Mouse (Mus musculus): ENCODE results near the gene Olfr466. TPM values are rescaled to one million over a fixed set of nuclear protein-coding genes. Genes with fewer than 3 reads are reported as not detected.

The Olfr466 gene
- not detected in 2 replicates for polyA plus RNA-seq (2015; fragmentation: Nextera tagmentation; extraction: Ambion mirVana)

DNA sequence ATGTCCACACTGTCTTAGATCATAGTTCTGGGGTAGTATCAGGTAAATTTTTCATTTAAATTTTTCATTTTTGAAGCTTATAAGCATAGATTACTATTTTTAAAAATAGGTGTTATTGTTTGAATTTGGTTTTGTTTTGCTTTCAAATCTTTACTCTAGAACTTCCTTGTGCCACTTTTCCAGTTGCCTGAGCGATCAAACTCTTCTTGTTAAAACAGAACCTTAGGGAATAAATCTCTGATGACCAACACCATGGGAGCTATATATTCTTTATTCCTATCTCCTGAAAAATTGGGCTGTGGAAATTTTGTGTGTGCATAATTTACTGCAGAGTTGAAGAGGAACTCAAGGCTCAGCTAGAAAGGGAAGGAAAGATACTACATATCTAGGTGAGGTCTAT, at the start of gene Olfr466:
Olfr466 (plus strand) TSS at position 301 of the 400 bp plus-strand sequence.
- ATAC-seq (replicated peaks; ENCODE audit: low FRiP score) = no peak
- no peak within 1 kb of the TSS for H3K4me2 ChIP-seq
- no peak within 1 kb of the TSS for H3K27ac ChIP-seq

DNA sequence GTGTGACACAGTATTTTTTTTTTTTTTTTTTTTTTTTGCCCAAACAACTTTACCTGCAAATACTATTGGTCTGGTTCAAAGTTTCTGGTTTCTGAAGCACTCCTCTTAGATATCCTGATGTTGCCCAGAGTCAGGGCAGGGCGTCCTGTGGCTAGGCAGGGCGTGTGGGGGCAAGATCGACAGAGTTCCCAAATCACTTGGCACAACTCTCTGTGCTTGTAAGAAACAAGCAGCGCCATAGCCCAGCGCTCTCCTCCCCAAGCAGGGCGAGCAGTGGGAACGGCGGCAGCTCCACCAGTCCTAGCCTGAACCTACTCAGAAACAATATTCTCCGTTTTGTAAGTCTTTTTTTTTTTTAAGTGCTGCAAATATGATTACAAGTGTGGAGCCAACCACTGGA, 49.4 kb upstream of the Olfr466 start:
- H3K4me3 ChIP-seq (replicated peaks) = no peak overlapping the region
- H3K9ac ChIP-seq = no peak overlapping the region
- no peak overlapping the region for H3K4me2 ChIP-seq
- no peaks in the 10 kb centered on the region for H3K4me1 ChIP-seq
- H3K36me3 ChIP-seq = peaks cover 25% of the 10 kb centered on the region
- H3K9me3 ChIP-seq (replicated peaks) = peaks cover 14% of the 10 kb centered on the region
- no peak for ATAC-seq (replicated peaks; ENCODE audit: low FRiP score)
- no peak overlapping the region for H3K27ac ChIP-seq
- WGBS = 99% methylated on average over 9 of the region's 9 CpGs
- H3K27me3 ChIP-seq = no peaks in the 10 kb centered on the region

More for the DNA sequence above, at the start of gene Olfr466:
- Histone ChIP-seq H3K4me1 (no peaks in the 10 kb centered on the region), H3K9me3 (replicated peaks) (no peaks in the 10 kb centered on the region), H3K9ac (no peak within 1 kb of the TSS), H3K4me3 (replicated peaks) (no peak within 1 kb of the TSS), H3K27me3 (no peaks in the 10 kb centered on the region), H3K36me3 (no peaks in the 10 kb centered on the region)
- 77% methylated on average over 1 of the region's 1 CpGs for WGBS

DNA sequence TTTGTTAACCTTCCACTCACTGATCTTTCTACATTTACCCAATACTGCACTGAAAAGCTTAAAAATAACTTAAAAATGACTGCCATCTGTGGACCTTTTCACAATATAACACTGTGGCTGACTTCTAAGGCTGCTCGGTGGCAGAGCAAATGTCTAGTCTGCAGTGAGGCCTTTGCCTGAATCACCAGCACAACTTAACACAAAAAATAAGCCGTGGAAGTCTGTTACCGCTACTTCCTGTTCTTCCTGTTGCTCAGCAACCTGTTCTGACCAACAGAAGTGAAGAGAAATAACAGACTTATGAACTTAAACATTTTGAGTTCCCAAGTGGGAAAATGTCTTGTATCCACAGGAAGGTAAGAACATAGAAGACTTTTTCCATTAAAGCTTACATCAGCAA, 48.8 kb upstream of the Olfr466 start:
- WGBS = 92% methylated on average over 3 of the region's 3 CpGs

DNA sequence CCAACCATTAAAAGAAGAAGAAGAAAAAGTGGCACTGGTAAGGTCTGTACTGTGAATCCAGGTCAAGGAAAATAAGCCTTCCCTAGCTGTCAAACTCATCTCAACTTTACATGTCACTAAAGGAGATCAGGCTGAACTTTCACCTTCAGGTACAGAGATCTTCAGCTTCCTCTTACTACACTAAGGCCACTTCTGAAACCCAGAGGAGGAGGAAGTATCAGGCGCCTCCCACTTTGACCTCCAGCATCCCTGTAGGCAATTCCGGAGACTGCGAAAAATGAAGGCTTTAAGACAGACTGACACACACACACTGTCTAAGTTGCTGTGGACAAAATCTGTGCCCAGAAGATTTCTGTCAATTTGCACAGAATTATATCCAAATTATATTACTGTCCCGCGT, 38.1 kb upstream of the Olfr466 start:
- WGBS = under 1% methylated on average over 5 of the region's 5 CpGs
- 0 out of 2 replicates have a peak, but pooled peaks cover 5% of the 10 kb centered on the region for H3K36me3 ChIP-seq
- H3K4me3 ChIP-seq (replicated peaks) = peak overlapping the region; percentile 85
- H3K9me3 ChIP-seq (replicated peaks) = 0 out of 2 replicates have a peak, but pooled peaks cover 2% of the 10 kb centered on the region
- peak overlapping the region; percentile 62 for H3K4me2 ChIP-seq
- H3K27me3 ChIP-seq = no peaks in the 10 kb centered on the region
- peak overlapping the region; percentile 88 for H3K9ac ChIP-seq
- ATAC-seq (replicated peaks; ENCODE audit: low FRiP score) = 0 out of 2 replicates have a peak, but pooled peaks have one; percentile 33
- H3K4me1 ChIP-seq = peaks cover 6% of the 10 kb centered on the region; the same call in 1 of the 2 replicates
- H3K27ac ChIP-seq = peak overlapping the region; percentile 94

More for the DNA sequence above, 48.8 kb upstream of the Olfr466 start:
- H3K4me1 ChIP-seq = no peaks in the 10 kb centered on the region
- H3K36me3 ChIP-seq = peaks cover 25% of the 10 kb centered on the region
- no peaks in the 10 kb centered on the region for H3K27me3 ChIP-seq
- no peak overlapping the region for H3K4me2 ChIP-seq
- H3K27ac ChIP-seq = no peak overlapping the region
- H3K9ac ChIP-seq = no peak overlapping the region
- ATAC-seq (replicated peaks; ENCODE audit: low FRiP score) = no peak
- H3K9me3 ChIP-seq (replicated peaks) = peaks cover 18% of the 10 kb centered on the region
- H3K4me3 ChIP-seq (replicated peaks) = no peak overlapping the region

DNA sequence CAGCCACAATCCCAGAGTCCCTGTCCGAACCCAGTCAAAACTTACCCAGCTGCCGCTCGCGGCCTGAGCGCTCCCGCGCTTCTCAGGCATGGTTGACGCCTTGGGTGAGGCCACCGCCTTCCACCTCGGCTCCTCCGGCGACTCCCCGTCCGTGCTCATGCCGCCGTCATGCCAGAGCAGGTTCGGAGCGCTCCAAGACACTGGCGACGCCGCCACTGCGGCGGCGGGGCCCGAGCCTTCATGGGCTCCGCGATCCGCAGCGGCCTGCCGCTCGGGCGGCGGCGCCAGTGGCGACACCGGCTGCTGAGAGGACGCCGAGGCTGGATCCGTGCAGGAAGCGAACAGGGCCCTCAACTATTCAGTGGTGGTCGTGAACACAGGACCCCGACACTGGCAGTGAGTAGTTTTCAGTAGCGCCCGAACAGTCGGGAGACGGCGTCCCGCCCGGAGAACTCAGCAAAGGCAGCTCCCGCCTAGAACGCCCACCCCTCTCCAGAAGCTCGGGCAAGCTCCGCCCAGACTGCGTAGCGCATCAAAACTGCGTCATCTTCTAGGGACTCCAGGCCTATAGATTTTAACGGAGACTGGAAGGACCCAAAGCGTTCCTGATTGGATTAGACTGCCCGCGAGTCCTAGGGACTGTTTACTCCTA, 37.5 kb upstream of the Olfr466 start, which contains the start of gene Mfsd14b:
Mfsd14b (minus strand) TSS at position 517 of the 652 bp plus-strand sequence.
- peaks cover 6% of the 10 kb centered on the region; the same call in 1 of the 2 replicates for H3K4me1 ChIP-seq
- WGBS = under 1% methylated on average over 60 of the region's 60 CpGs
- no peaks in the 10 kb centered on the region for H3K27me3 ChIP-seq
- 0 out of 2 replicates have a peak, but pooled peaks cover 2% of the 10 kb centered on the region for H3K9me3 ChIP-seq (replicated peaks)
- ATAC-seq (replicated peaks; ENCODE audit: low FRiP score) = peak; percentile 99
- 0 out of 2 replicates have a peak, but pooled peaks cover 3% of the 10 kb centered on the region for H3K36me3 ChIP-seq
- H3K9ac ChIP-seq = peak within 1 kb of the TSS; percentile 88
- H3K4me3 ChIP-seq (replicated peaks) = peak within 1 kb of the TSS; percentile 85
- peak within 1 kb of the TSS; percentile 94 for H3K27ac ChIP-seq
- peak within 1 kb of the TSS; percentile 62 for H3K4me2 ChIP-seq

DNA sequence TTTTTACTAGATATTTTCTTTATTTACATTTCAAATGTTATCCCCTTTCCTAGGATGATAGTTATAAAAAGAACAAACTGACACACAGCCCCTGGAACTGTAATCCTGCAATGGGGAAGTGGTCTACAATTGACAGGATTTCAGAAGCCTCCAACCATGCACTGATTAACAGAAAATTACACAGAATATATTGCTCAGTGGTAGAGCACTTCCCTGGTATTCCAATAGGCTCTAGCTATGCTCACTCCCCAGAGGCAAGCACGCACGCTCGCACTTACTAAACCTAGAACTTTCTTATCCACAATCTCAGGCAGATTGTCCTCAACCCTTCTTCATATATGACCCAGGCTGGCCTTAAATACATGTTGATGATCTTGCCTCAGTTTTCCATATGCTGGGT, 36.8 kb upstream of the Olfr466 start:
- peak; percentile 38; the same call in 1 of the 2 replicates for ATAC-seq (replicated peaks; ENCODE audit: low FRiP score)
- WGBS = 59% methylated on average over 3 of the region's 3 CpGs
- Histone ChIP-seq H3K36me3 (no peaks in the 10 kb centered on the region), H3K4me2 (peak overlapping the region; percentile 62), H3K4me1 (peaks cover 6% of the 10 kb centered on the region; the same call in 1 of the 2 replicates), H3K27ac (peak overlapping the region; percentile 94), H3K9ac (0 out of 2 replicates have a peak overlapping the region, but pooled peaks have one; percentile 88), H3K9me3 (replicated peaks) (0 out of 2 replicates have a peak, but pooled peaks cover under 1% of the 10 kb centered on the region), H3K27me3 (no peaks in the 10 kb centered on the region), H3K4me3 (replicated peaks) (peak overlapping the region; percentile 85)

DNA sequence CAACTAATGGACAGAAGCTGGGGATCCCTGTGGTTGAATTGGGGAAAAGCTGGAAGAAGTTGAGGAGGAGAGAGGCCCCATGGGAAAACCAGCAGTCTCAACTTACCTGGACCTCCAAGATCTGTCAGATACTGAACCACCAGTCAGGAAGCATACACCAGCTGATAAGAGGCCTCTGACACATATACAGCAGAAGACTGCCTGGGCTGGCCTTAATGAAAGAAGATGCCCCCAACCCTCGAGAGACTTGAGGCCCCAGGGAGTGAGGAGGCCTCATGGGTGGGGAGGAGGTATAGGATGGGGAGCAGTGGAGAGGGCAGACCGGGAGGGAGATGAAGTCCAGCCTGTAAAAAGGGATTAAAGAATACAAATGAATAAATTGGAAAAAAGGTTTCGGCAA, 29.1 kb upstream of the Olfr466 start:
- no peaks in the 10 kb centered on the region for H3K36me3 ChIP-seq
- H3K27me3 ChIP-seq = no peaks in the 10 kb centered on the region
- H3K4me1 ChIP-seq = no peaks in the 10 kb centered on the region
- H3K27ac ChIP-seq = no peak overlapping the region
- WGBS = 59% methylated on average over 3 of the region's 3 CpGs
- H3K9ac ChIP-seq = no peak overlapping the region
- no peaks in the 10 kb centered on the region for H3K9me3 ChIP-seq (replicated peaks)
- H3K4me2 ChIP-seq = no peak overlapping the region
- H3K4me3 ChIP-seq (replicated peaks) = no peak overlapping the region
- ATAC-seq (replicated peaks; ENCODE audit: low FRiP score) = no peak

DNA sequence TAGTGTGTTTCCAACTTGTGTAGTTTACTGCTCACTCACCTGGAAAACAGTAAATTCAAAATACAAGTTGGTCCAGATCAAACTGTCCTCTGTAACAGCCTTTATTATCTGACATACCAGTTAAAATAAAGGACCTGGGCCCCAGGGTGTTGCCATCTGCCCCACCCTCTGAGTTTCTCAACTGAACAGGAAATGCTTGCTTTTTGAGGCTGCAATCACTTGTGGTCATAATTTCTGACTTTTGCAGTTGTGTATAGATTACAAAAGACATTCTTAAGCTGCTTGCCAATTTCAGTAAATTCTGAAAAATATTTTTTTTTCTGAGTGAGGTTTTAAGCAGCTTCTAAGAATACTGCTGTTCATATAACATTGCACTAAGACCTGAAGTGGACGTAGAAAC, 27.9 kb upstream of the Olfr466 start:
- Histone ChIP-seq H3K9ac (no peak overlapping the region), H3K36me3 (no peaks in the 10 kb centered on the region), H3K9me3 (replicated peaks) (no peaks in the 10 kb centered on the region), H3K27me3 (no peaks in the 10 kb centered on the region), H3K4me3 (replicated peaks) (no peak overlapping the region), H3K4me2 (no peak overlapping the region), H3K4me1 (no peaks in the 10 kb centered on the region), H3K27ac (no peak overlapping the region)
- no peak for ATAC-seq (replicated peaks; ENCODE audit: low FRiP score)
- 78% methylated on average over 1 of the region's 1 CpGs for WGBS

DNA sequence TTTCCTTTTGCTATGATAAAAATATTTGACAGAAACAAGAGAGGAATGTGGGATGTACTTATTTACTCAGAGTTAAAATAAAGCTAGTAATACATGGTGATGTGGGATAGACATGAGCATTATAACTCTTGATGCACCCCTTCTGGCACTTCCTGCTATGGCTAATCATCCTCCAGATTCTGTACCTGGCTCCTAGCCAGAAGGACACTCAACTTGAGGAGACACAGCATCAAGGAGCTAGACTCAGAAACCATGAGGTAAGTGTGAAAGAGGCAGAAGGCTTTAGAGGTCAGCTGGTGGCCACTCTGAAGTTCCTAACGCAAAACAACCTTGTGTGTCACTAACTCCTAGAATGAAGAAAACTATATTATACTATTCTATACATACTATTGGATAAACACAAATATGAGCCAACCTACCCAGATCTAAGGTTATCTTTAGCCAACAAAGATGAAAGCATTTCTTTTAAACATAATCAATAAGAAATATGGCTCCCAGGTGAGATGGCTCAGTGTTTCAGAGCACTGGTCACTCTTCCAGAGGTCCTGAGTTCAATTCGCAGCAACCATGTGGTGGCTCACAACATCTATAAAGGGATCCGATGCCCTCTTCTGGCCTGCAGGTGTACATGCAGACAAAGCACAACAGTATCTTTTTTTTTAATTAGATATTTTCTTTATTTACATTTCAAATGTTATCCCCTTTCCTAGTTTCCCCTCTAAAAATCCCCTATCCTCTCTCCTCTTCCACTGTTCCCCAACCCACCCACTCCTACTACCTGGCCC, 22.8 kb upstream of the Olfr466 start:
- Histone ChIP-seq H3K4me2 (no peak overlapping the region), H3K9me3 (replicated peaks) (no peaks in the 10 kb centered on the region), H3K4me3 (replicated peaks) (no peak overlapping the region), H3K27me3 (no peaks in the 10 kb centered on the region), H3K9ac (no peak overlapping the region), H3K27ac (no peak overlapping the region), H3K4me1 (no peaks in the 10 kb centered on the region), H3K36me3 (no peaks in the 10 kb centered on the region)
- ATAC-seq (replicated peaks; ENCODE audit: low FRiP score) = no peak
- WGBS = 59% methylated on average over 3 of the region's 3 CpGs

DNA sequence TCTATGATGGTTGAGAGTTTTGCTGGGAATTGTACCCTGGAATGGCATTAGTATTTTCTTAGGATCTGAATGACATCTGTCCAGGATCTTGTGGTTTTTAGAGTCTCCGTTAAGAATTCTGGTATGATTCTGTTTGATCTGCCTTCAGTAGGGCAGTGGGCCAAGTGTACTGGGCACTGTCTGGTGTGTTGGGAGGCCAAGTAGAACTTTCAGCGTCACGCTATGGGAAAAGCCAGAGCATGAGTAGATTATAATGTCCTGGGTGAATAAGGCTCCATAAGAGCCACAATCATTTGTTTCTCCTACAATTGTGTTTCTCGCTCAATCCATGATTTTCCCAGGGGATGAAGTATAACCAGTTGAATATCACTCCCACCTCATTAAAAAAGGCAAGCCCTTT, 12.3 kb upstream of the Olfr466 start, which contains the start of gene Olfr465-ps1:
Olfr465-ps1 (plus strand) TSS at position 301 of the 400 bp plus-strand sequence.
- ATAC-seq (replicated peaks; ENCODE audit: low FRiP score) = no peak
- Histone ChIP-seq H3K4me1 (no peaks in the 10 kb centered on the region), H3K4me3 (replicated peaks) (no peak within 1 kb of the TSS), H3K9me3 (replicated peaks) (no peaks in the 10 kb centered on the region), H3K27me3 (no peaks in the 10 kb centered on the region), H3K27ac (no peak within 1 kb of the TSS), H3K36me3 (no peaks in the 10 kb centered on the region), H3K4me2 (no peak within 1 kb of the TSS), H3K9ac (no peak within 1 kb of the TSS)
- 77% methylated on average over 4 of the region's 4 CpGs for WGBS

DNA sequence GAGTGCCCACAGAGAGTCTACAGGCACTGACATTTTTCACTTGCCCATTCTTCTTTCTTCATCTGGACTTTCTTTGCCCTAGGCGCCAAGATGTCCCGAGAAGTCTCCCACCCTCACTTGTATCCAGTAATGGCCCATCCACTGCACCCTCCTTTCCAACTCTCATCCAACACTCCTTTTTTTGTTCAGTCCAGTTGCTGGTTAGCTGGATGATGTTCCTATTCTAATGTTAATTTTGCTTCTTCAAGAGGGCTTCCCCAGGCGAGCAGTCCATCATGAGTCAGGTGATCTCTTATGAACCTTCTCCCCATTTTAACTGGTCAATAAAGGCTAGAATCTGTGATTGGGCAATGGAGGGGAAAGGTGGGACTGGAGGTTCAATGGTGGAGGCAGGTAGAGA, 24.1 kb downstream of the Olfr466 start:
- no peak overlapping the region for H3K4me3 ChIP-seq (replicated peaks)
- no peak overlapping the region for H3K4me2 ChIP-seq
- no peaks in the 10 kb centered on the region for H3K36me3 ChIP-seq
- ATAC-seq (replicated peaks; ENCODE audit: low FRiP score) = no peak
- no peaks in the 10 kb centered on the region for H3K9me3 ChIP-seq (replicated peaks)
- WGBS = 93% methylated on average over 3 of the region's 3 CpGs
- H3K4me1 ChIP-seq = peaks cover 5% of the 10 kb centered on the region; the same call in 1 of the 2 replicates
- H3K9ac ChIP-seq = no peak overlapping the region
- H3K27me3 ChIP-seq = no peaks in the 10 kb centered on the region
- no peak overlapping the region for H3K27ac ChIP-seq

Measured in kidney, embryonic 15.5 days (tissue).